ENCODE assay signal across 8 mouse cellular contexts in genomic region chr9:31252182-31252799, GRCm38 (mm10). TPM values are rescaled to one million over a fixed set of nuclear protein-coding genes. Genes with fewer than 3 reads are reported as not detected.
DNase-seq lines count a peak whose midpoint lies in the region; ATAC-seq lines count a peak whose summit lies in the region.

No protein-coding gene starts in this region.

- no peaks in the 10 kb centered on the region for H3K9me3 ChIP-seq in megakaryocyte, embryonic 14.5 days
- H3K9me3 ChIP-seq in hindbrain, embryonic 16.5 days (ENCODE audit: control insufficient read depth, low read length) = no peaks in the 10 kb centered on the region

- peaks cover 26% of the 10 kb centered on the region for H3K4me1 ChIP-seq in megakaryocyte, embryonic 14.5 days
- no peaks in the 10 kb centered on the region for H3K4me1 ChIP-seq in hindbrain, embryonic 16.5 days (ENCODE audit: control insufficient read depth, insufficient read depth, low read depth, low read length)

- peak; percentile 13 for DNase-seq in kidney, adult 18-20 months
- no peak for DNase-seq in kidney, adult 8-10 months
- DNase-seq in c-Kit-positive CD71-positive TER-119-negative erythroid progenitor cells, embryonic 14.5 days (ENCODE audit: low read depth) = peak; percentile 81
- no peak for DNase-seq in cerebellum, postnatal 10 days
- no peak for DNase-seq in cerebellum, postnatal 25 days

- H3K9ac ChIP-seq in hindbrain, embryonic 16.5 days (ENCODE audit: low read depth, low read length) = no peak overlapping the region

- H3K4me2 ChIP-seq in hindbrain, embryonic 16.5 days (ENCODE audit: low read length) = no peak overlapping the region

- H3K27ac ChIP-seq in hindbrain, embryonic 16.5 days (ENCODE audit: low read depth, low read length) = no peak overlapping the region

- peak; percentile 36 for ATAC-seq in inflammation-experienced regulatory T-cells, adult 6 months
- no peak for ATAC-seq in hindbrain, embryonic 16.5 days

- 87% methylated on average over 10 of the region's 10 CpGs for WGBS in hindbrain, embryonic 16.5 days

- peaks cover 5% of the 10 kb centered on the region for H3K27me3 ChIP-seq in megakaryocyte, embryonic 14.5 days (replicated peaks)
- no peaks in the 10 kb centered on the region for H3K27me3 ChIP-seq in hindbrain, embryonic 16.5 days (replicated peaks; ENCODE audit: control insufficient read depth, insufficient read depth, low read length)

- peak overlapping the region; percentile 59 for H3K4me3 ChIP-seq in megakaryocyte, embryonic 14.5 days (replicated peaks)
- no peak overlapping the region for H3K4me3 ChIP-seq in hindbrain, embryonic 16.5 days (ENCODE audit: low read length)

- no peaks in the 10 kb centered on the region for H3K36me3 ChIP-seq in megakaryocyte, embryonic 14.5 days (replicated peaks; ENCODE audit: low read length)
- H3K36me3 ChIP-seq in hindbrain, embryonic 16.5 days (ENCODE audit: control insufficient read depth, insufficient read depth, low read length) = no peaks in the 10 kb centered on the region

RNA-seq across cellular contexts. Expression of gene Prdm10, which starts 28.0 kb away (rescaled TPM):
- polyA plus RNA-seq in inflammation-experienced regulatory T-cells, adult 6 months (2017; shearing (Covaris generic)) = 1 to 10 TPM; 7.7 to 9.0 (median 8.5) TPM
- 0.40 and 0.84 TPM in 2 replicates for polyA plus RNA-seq in megakaryocyte, embryonic 14.5 days (2012; ENCODE audit: insufficient read depth, low replicate concordance)
- 7.0 and 8.2 TPM in 2 replicates for polyA plus RNA-seq in hindbrain, embryonic 16.5 days (2015; fragmentation: Nextera tagmentation; extraction: Ambion mirVana)

RNA-seq across cellular contexts. Expression of gene Aplp2, which starts 40.7 kb away (rescaled TPM):
- polyA plus RNA-seq in inflammation-experienced regulatory T-cells, adult 6 months (2017; shearing (Covaris generic)) = 100 to 1,000 TPM in 1 of 3 experiments, 10 to 100 TPM in 2; 65.4 to 108 (median 70.8) TPM
- polyA plus RNA-seq in megakaryocyte, embryonic 14.5 days (2012; ENCODE audit: insufficient read depth, low replicate concordance) = 4.7 TPM in 1 of 2 replicates, not detected in the other
- polyA plus RNA-seq in hindbrain, embryonic 16.5 days (2015; fragmentation: Nextera tagmentation; extraction: Ambion mirVana) = 464 and 482 TPM in 2 replicates

Comparison
In these comparisons a context has a peak if more than half of its experiments do, and no peak if none do; other contexts are left out.
1. DNase-seq: peak in kidney, adult 18-20 months (single experiment) and c-Kit-positive CD71-positive TER-119-negative erythroid progenitor cells, embryonic 14.5 days (single experiment); none in kidney, adult 8-10 months (0 of 2), cerebellum, postnatal 10 days (0 of 2) and cerebellum, postnatal 25 days (0 of 2).
2. RNA of gene Aplp2, which starts 40.7 kb away (polyA plus RNA-seq): 464 to 482 TPM in hindbrain, embryonic 16.5 days and 65.4 to 108 TPM in inflammation-experienced regulatory T-cells, adult 6 months; 4.7 TPM in megakaryocyte, embryonic 14.5 days; every median in the first group is over 10 times any median in the second.